Mouse (Mus musculus) small intestine, adult 2 months (tissue): ENCODE results near the gene 4933407L21Rik. TPM values are rescaled to one million over a fixed set of nuclear protein-coding genes. Genes with fewer than 3 reads are reported as not detected.

Experiments
- H3K27ac ChIP-seq: fragments of 200-500 bp; 2 replicates; pipeline ENCODE4 v1.5.1; 2012; ENCODE audit warnings: low read depth, low read length, control low read depth, inconsistent platforms; ENCODE audit not compliant: insufficient read depth
- H3K27me3 ChIP-seq: fragments of 200-500 bp; 2 replicates; pipeline ENCODE4 v1.6.1; 2012; ENCODE audit warnings: mild to moderate bottlenecking, moderate library complexity, low read length, inconsistent platforms; ENCODE audit not compliant: control insufficient read depth, insufficient read depth
- H3K36me3 ChIP-seq: fragments of 200-500 bp; 2 replicates; pipeline ENCODE4 v1.6.1; 2012; ENCODE audit warnings: mild to moderate bottlenecking, low read length, control low read depth, inconsistent platforms; ENCODE audit not compliant: control insufficient read depth, insufficient read depth
- H3K4me1 ChIP-seq: fragments of 200-500 bp; 2 replicates; pipeline ENCODE4 v1.6.1; 2012; ENCODE audit warnings: low read length, inconsistent platforms, mixed read lengths; ENCODE audit not compliant: control insufficient read depth, insufficient read depth, insufficient read length
- H3K4me3 ChIP-seq: fragments of 200-500 bp; 2 replicates; pipeline ENCODE4 v1.5.1; 2012; ENCODE audit warnings: low read depth, mild to moderate bottlenecking, control low read depth, inconsistent platforms, low read length, moderate library complexity
- CTCF ChIP-seq: fragments of 200-500 bp; IDR thresholded peaks from 2 replicates; pipeline ENCODE4 v1.5.1; 2012; ENCODE audit warnings: low read depth, mild to moderate bottlenecking, control low read depth, inconsistent platforms, low read length, moderate library complexity, mixed read lengths; ENCODE audit not compliant: insufficient replicate concordance, insufficient read length; ENCODE audit errors: extremely low read depth
- POLR2A ChIP-seq: fragments of 200-500 bp; IDR thresholded peaks from 2 replicates; pipeline ENCODE4 v1.6.1; 2012; ENCODE audit warnings: low read depth, mild to moderate bottlenecking, control low read depth, inconsistent platforms, low read length, moderate library complexity
- whole genome bisulfite sequencing: fragments of 180-500 bp; shearing (Covaris S2); methylation state at CpG from one replicate; pipeline ENCODE4 v1.1.7; 2018; 5-methylcytosine and 5-hydroxymethylcytosine counted together
- polyA plus RNA-seq: library from polyadenylated mRNA; depleted of rRNA; stranded (reverse); fragments of >200 nt; gene quantifications from 2 replicates; pipeline ENCODE4 v1.2.3, GENCODE M21; 2012; rRNA removed

4933407L21Rik gene
- 0.14 TPM in 1 of 2 replicates, not detected in the other for polyA plus RNA-seq

DNA sequence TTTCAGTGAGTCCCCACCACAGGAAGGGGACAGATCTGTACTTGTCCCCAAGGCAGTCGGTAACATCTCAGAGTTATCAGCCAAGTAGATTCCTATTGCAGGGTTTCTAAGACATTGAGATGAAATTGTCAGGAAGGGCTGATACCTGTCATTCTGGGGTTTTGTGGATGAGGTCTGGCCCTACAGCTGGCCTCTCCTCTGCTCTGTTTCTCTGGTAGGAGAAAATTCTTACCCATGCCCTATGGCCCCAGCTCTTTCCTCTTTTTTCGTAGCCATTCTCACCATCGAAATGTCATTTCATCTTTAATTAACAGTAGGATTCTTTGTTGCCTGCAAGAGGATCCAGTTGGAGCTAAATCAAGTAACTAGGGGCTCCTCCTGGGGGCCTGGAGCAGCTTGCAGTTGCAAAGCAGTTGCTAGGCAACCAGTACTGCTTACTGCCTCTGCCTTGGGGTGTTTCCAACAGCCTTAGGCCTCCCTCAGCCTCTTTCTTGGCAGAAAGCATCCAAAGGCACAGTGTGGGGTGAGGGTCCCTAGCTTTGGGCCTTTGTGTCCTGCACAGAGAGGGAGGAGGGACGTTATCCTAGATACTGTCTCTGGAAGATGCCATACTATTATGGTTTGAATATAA is at the start of gene 4933407L21Rik:
Gene 4933407L21Rik (plus strand): TSS at position 427 of the 631 bp plus-strand sequence.
- TF ChIP-seq POLR2A (no peak), CTCF (no peak)
- no peaks in the 10 kb centered on the region for H3K36me3 ChIP-seq
- H3K27ac ChIP-seq = no peak within 1 kb of the TSS
- 66% methylated on average over 4 of the region's 4 CpGs for WGBS
- H3K27me3 ChIP-seq = no peaks in the 10 kb centered on the region
- no peaks in the 10 kb centered on the region for H3K4me1 ChIP-seq
- H3K4me3 ChIP-seq = no peak within 1 kb of the TSS

DNA sequence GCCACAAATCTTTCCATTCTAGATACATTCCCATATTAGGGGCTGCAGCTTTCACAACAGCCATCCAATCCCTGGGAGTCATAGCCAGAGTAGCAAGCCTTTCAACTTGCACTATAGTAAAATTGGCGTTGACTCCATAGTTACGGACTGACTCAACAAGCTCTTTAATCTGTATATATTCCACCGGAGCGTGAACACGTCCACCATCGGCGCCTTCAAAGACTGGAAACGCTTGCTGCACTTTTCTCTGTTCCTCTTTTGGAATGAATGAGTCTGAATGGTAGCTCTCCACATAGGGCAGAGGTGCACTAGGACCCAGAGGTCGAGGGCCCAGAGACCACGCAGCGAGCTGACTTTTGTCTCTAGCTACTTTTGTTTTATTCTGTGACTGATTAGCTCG is 46.3 kb upstream of the 4933407L21Rik start:
- TF ChIP-seq POLR2A = no peak
- no peak for TF ChIP-seq CTCF
- Histone ChIP-seq H3K4me1 (no peaks in the 10 kb centered on the region), H3K4me3 (no peak overlapping the region), H3K27me3 (no peaks in the 10 kb centered on the region; the same call in 1 of the 2 replicates), H3K36me3 (no peaks in the 10 kb centered on the region), H3K27ac (no peak overlapping the region)
- WGBS = 90% methylated on average over 12 of the region's 12 CpGs

DNA sequence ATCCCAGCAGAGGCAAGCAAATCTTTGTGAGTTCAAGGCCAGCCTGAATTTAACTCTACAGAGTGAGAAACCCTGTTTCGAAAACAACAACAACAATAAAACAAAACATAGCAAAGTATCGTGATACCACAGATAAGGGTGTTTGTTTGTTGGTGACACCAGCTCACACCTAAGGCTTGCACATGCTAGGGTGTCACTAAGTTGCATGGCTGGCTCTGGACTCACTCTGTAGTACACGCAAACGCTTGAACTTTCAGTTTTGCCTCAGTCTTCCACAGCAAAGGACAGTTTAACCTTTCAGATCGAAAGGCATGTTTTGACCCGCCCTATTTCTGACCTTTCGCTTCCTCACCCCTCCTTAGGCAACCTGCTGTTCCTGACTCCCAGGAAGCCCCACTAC is 41.1 kb upstream of the 4933407L21Rik start:
- Histone ChIP-seq H3K36me3 (no peaks in the 10 kb centered on the region), H3K4me3 (no peak overlapping the region), H3K27ac (no peak overlapping the region), H3K27me3 (no peaks in the 10 kb centered on the region; the same call in 1 of the 2 replicates), H3K4me1 (no peaks in the 10 kb centered on the region)
- WGBS = 62% methylated on average over 7 of the region's 7 CpGs
- TF ChIP-seq CTCF (no peak), POLR2A (no peak)

DNA sequence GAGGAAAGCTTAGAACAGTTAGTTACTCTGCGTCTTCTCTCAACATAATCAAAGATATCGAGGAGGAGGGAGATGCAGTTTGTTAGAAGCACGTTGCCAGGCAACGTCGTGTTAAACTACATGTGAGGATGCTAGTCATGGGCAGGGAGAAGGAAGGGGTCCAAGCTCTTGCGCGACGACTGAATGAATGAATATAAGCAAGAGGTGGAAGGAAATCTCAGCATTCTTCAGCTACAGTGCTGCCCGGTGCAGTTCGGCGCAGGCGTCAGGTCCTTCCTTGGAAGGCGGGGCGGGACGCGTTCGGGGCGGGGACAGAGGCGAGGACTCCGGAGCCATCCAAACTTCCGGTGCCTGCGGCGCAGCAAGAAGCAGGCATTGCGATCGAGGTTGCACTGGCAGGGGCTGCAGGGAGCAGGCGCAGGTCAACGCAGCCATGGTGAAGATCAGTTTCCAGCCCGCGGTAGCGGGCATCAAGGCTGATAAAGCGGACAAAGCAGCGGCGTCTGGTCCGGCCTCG is 34.0 kb upstream of the 4933407L21Rik start, which contains the start of gene Itm2c:
Gene Itm2c (plus strand): TSS at position 51 of the 517 bp plus-strand sequence.
- Histone ChIP-seq H3K36me3 (no peaks in the 10 kb centered on the region), H3K27ac (peak within 1 kb of the TSS; percentile 13), H3K4me3 (peak within 1 kb of the TSS; percentile 88), H3K27me3 (no peaks in the 10 kb centered on the region), H3K4me1 (no peaks in the 10 kb centered on the region; the same call in 1 of the 2 replicates)
- WGBS = under 1% methylated on average over 35 of the region's 35 CpGs
- TF ChIP-seq CTCF (no peak), POLR2A (peak; percentile 79)

DNA sequence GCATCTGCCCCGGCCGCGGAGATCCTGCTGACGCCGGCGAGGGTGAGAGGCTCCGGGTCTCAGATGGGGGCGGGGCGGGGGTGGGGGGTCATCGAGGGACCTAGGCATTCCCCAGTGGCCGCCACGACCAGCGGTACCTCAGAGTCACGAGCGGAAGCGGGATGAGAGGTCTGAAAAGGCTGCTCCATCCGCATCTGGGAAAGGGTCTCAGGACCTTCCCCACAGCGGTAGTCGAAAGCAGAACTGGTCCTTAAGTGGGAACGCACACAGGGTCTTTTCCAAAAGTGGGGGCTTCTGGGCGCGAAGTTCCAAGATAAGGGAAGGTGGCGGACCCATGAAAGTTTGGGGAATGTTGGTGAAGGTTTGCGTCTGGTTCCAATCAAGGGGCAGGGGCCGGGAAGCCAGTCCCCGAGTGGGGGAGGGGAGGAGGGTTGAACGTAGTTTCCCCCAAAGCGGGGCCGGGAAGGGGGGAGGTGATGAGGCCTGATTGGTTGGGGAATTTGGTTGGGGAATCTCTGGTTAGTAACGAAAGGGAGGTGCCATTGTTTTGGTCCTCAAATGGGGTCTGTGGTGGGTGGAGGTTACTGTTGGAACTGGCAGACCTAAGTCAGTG is 33.4 kb upstream of the 4933407L21Rik start:
- TF ChIP-seq POLR2A = no peak
- no peak for TF ChIP-seq CTCF
- WGBS = under 1% methylated on average over 30 of the region's 30 CpGs
- peak overlapping the region; percentile 13 for H3K27ac ChIP-seq
- peaks cover 3% of the 10 kb centered on the region; the same call in 1 of the 2 replicates for H3K4me1 ChIP-seq
- no peaks in the 10 kb centered on the region for H3K36me3 ChIP-seq
- peak overlapping the region; percentile 88 for H3K4me3 ChIP-seq
- H3K27me3 ChIP-seq = no peaks in the 10 kb centered on the region

DNA sequence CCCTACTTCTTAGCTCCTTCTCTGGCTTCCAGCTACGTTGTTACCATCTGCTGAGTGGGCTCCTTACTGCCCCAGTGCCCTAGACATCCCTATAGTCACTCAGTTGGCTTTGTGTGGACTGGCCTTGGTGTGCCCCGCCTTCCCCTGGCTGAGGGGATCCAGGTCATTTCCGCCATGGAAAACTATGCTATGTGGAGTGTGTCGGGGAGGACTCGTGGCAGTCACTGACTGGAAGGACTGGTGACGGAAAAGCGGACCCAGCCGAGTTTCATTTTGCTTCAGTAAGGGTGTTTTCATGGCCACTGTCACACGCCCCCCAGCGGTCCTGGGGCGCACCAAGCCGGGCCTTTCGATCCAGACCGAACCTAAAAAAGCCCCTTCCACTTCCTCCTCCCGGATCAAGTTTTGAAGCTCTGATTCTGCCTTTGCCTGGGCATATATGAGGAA is 32.9 kb upstream of the 4933407L21Rik start:
- H3K4me1 ChIP-seq = peaks cover 3% of the 10 kb centered on the region; the same call in 1 of the 2 replicates

DNA sequence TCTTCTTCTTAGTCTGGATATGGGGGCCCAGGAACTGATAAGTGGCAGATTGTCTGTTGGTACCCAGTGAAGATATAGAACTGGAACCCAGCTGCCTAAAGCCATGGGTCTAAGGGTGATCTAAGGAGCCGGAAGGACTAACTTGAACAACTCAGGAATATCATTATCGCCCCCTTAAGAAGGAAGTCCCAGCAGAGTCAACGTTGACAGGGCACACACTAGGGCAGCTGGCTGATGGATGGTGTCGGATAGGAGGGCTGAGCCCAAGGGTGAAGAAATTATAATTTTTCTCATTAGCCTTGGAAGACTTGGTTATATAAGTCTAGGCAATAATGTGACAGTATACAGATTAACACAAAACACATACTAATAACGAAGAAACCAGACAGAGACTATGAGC is 32.2 kb upstream of the 4933407L21Rik start:
- Histone ChIP-seq H3K27me3 (no peaks in the 10 kb centered on the region), H3K27ac (no peak overlapping the region), H3K4me3 (no peak overlapping the region), H3K4me1 (peaks cover 6% of the 10 kb centered on the region; the same call in 1 of the 2 replicates), H3K36me3 (no peaks in the 10 kb centered on the region)
- 78% methylated on average over 5 of the region's 5 CpGs for WGBS
- TF ChIP-seq POLR2A (no peak), CTCF (no peak)

More for the DNA sequence above, 32.9 kb upstream of the 4933407L21Rik start:
- Histone ChIP-seq H3K27ac (peak overlapping the region; percentile 13), H3K36me3 (no peaks in the 10 kb centered on the region), H3K27me3 (no peaks in the 10 kb centered on the region), H3K4me3 (peak overlapping the region; percentile 88)
- TF ChIP-seq CTCF (peak; percentile 64; the same call in 1 of the 2 replicates), POLR2A (no peak)
- 4% methylated on average over 15 of the region's 15 CpGs for WGBS
